Mouse (Mus musculus) thymus, postnatal 4 days (tissue): ENCODE measurements around the gene Cdkal1.

ENCODE experiments used
- DNase-seq: peaks from one replicate; pipeline ENCODE4 v3.0.0; 2021

Cdkal1 gene

GRCm38 (mm10) chr13:29697230-29697629 lies 158.2 kb downstream of the Cdkal1 start:
- no peak for DNase-seq

GRCm38 (mm10) chr13:29690734-29691133 lies 164.7 kb downstream of the Cdkal1 start:
- DNase-seq: no peak

- DNase-seq: no peak
These were observed 166.6 kb downstream of the Cdkal1 start for GRCm38 (mm10) chr13:29688851-29689250.

- DNase-seq: no peak
These were observed 167.6 kb downstream of the Cdkal1 start for GRCm38 (mm10) chr13:29687872-29688271.

- DNase-seq: no peak
These were observed 175.8 kb downstream of the Cdkal1 start for GRCm38 (mm10) chr13:29679479-29680186.

- DNase-seq: no peak
These were observed 177.9 kb downstream of the Cdkal1 start for GRCm38 (mm10) chr13:29677559-29677958.

- no peak for DNase-seq
These were observed 184.8 kb downstream of the Cdkal1 start for GRCm38 (mm10) chr13:29670626-29671025.

GRCm38 (mm10) chr13:29663908-29664307 lies 191.6 kb downstream of the Cdkal1 start:
- DNase-seq: no peak

- DNase-seq: no peak
These were observed 199.6 kb downstream of the Cdkal1 start for GRCm38 (mm10) chr13:29655841-29656365.

- DNase-seq: no peak
These were observed 202.1 kb downstream of the Cdkal1 start for GRCm38 (mm10) chr13:29653407-29653806.

- no peak for DNase-seq
These were observed 202.7 kb downstream of the Cdkal1 start for GRCm38 (mm10) chr13:29652791-29653190.

GRCm38 (mm10) chr13:29650576-29651236 lies 204.8 kb downstream of the Cdkal1 start:
- DNase-seq: no peak

GRCm38 (mm10) chr13:29649593-29649992 lies 205.9 kb downstream of the Cdkal1 start:
- DNase-seq: no peak

- DNase-seq: no peak
These were observed 213.2 kb downstream of the Cdkal1 start for GRCm38 (mm10) chr13:29642226-29642625.

GRCm38 (mm10) chr13:29641200-29641599 lies 214.3 kb downstream of the Cdkal1 start:
- DNase-seq: no peak

- DNase-seq: no peak
These were observed 215.3 kb downstream of the Cdkal1 start for GRCm38 (mm10) chr13:29640186-29640585.

GRCm38 (mm10) chr13:29638303-29638702 lies 217.2 kb downstream of the Cdkal1 start:
- no peak for DNase-seq

- DNase-seq: no peak
These were observed 217.7 kb downstream of the Cdkal1 start for GRCm38 (mm10) chr13:29637788-29638187.

- DNase-seq: no peak
These were observed 219.9 kb downstream of the Cdkal1 start for GRCm38 (mm10) chr13:29635581-29635980.

- DNase-seq: no peak
These were observed 224.1 kb downstream of the Cdkal1 start for GRCm38 (mm10) chr13:29631342-29631741.

GRCm38 (mm10) chr13:29628607-29629006 lies 226.9 kb downstream of the Cdkal1 start:
- DNase-seq: peak; percentile 43

- no peak for DNase-seq
These were observed 227.9 kb downstream of the Cdkal1 start for GRCm38 (mm10) chr13:29627438-29628124.

- no peak for DNase-seq
These were observed 230.5 kb downstream of the Cdkal1 start for GRCm38 (mm10) chr13:29624929-29625328.
